Mouse (Mus musculus) thymus, adult 2 months (tissue): Measurements from ENCODE around the gene Tubgcp2. TPM values are rescaled to one million over a fixed set of nuclear protein-coding genes. Genes with fewer than 3 reads are reported as not detected.

Source experiments
- DNase-seq: peaks from one replicate; pipeline ENCODE4 v3.0.0; 2021
- H3K27ac ChIP-seq: fragments of 200-500 bp; 2 replicates; pipeline ENCODE4 v1.5.1; 2012; ENCODE audit warnings: low read length, control low read depth; ENCODE audit not compliant: control insufficient read depth, insufficient read depth
- H3K27me3 ChIP-seq: fragments of 200-500 bp; 2 replicates; pipeline ENCODE4 v1.6.1; 2012; ENCODE audit warnings: mild to moderate bottlenecking, low read length, moderate library complexity, mixed read lengths; ENCODE audit not compliant: control insufficient read depth, insufficient read depth
- H3K36me3 ChIP-seq: fragments of 200-500 bp; 2 replicates; pipeline ENCODE4 v1.6.1; 2012; ENCODE audit warnings: mild to moderate bottlenecking, low read length, moderate library complexity; ENCODE audit not compliant: control insufficient read depth, insufficient read depth
- H3K4me1 ChIP-seq: fragments of 200-500 bp; replicated peaks from 2 replicates; pipeline ENCODE4 v1.6.1; 2012; ENCODE audit warnings: low read length; ENCODE audit not compliant: control insufficient read depth, insufficient read depth
- H3K4me3 ChIP-seq: fragments of 200-500 bp; 2 replicates; pipeline ENCODE4 v1.5.1; 2012; ENCODE audit warnings: mild to moderate bottlenecking, low read length, control low read depth, moderate library complexity; ENCODE audit not compliant: control insufficient read depth, insufficient read depth
- CTCF ChIP-seq: fragments of 200-500 bp; IDR thresholded peaks from 2 replicates; pipeline ENCODE4 v1.5.1; 2012; ENCODE audit warnings: mild to moderate bottlenecking, control low read depth, low read length, moderate library complexity, borderline replicate concordance; ENCODE audit not compliant: control insufficient read depth, poor library complexity, insufficient read depth; ENCODE audit errors: extremely low read depth
- POLR2A ChIP-seq: fragments of 200-500 bp; IDR thresholded peaks from 2 replicates; pipeline ENCODE4 v1.6.1; 2012; ENCODE audit warnings: mild to moderate bottlenecking, low read length, control low read depth, moderate library complexity; ENCODE audit not compliant: control insufficient read depth, poor library complexity, insufficient read depth; ENCODE audit errors: extremely low read depth
- WGBS: fragments of 180-500 bp; shearing (Covaris S2); methylation state at CpG from one replicate; pipeline ENCODE4 v1.1.7; 2018; 5-methylcytosine and 5-hydroxymethylcytosine counted together
- polyA plus RNA-seq: library from polyadenylated mRNA; depleted of rRNA; stranded (reverse); fragments of >200 nt; gene quantifications from 2 replicates; pipeline ENCODE4 v1.2.3, GENCODE M21; 2012

Tubgcp2 gene
- polyA plus RNA-seq, 1 experiment = 39.7 TPM

DNA sequence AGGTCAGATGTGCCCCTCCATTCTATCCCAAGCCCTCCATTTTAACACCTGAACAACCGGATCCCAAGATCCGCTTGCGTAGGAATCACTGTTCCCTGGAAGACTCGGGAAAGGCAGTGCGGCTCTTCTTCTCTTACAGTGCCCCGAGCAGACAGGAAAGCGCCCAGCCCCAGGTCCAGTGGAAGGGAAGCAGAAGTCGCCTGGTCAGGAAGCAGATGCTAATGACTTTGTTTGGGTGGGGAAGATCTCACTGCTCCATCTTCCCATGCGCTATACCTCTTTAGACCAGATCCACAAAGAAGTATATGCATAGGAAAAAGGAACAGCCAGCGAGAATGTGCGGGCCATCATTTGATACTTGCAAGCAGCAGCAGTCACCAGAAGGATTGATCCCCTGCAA is 79.0 kb downstream of the Tubgcp2 start:
- H3K4me3 ChIP-seq = no peak overlapping the region
- H3K27me3 ChIP-seq = no peaks in the 10 kb centered on the region
- H3K36me3 ChIP-seq = no peaks in the 10 kb centered on the region
- no peaks in the 10 kb centered on the region for H3K4me1 ChIP-seq
- no peak overlapping the region for H3K27ac ChIP-seq
- TF ChIP-seq CTCF (no peak), POLR2A (no peak)
- DNase-seq = no peak
- 20% methylated on average over 11 of the region's 11 CpGs for WGBS

GRCm38 (mm10) chr7:139956658-139957057 is 79.8 kb downstream of the Tubgcp2 start:
- 94% methylated on average over 3 of the region's 3 CpGs for WGBS

GRCm38 (mm10) chr7:139955505-139955904 is 81.0 kb downstream of the Tubgcp2 start:
- TF ChIP-seq CTCF (no peak), POLR2A (no peak)
- peaks cover 3% of the 10 kb centered on the region for H3K4me1 ChIP-seq
- H3K4me3 ChIP-seq = no peak overlapping the region
- no peak for DNase-seq
- no peak overlapping the region for H3K27ac ChIP-seq
- no peaks in the 10 kb centered on the region for H3K27me3 ChIP-seq
- WGBS = 93% methylated on average over 4 of the region's 4 CpGs
- H3K36me3 ChIP-seq = no peaks in the 10 kb centered on the region

More at GRCm38 (mm10) chr7:139956658-139957057, 79.8 kb downstream of the Tubgcp2 start:
- Histone ChIP-seq H3K27me3 (no peaks in the 10 kb centered on the region), H3K36me3 (no peaks in the 10 kb centered on the region), H3K4me1 (no peaks in the 10 kb centered on the region), H3K4me3 (no peak overlapping the region), H3K27ac (no peak overlapping the region)
- TF ChIP-seq POLR2A (no peak), CTCF (no peak)
- no peak for DNase-seq

DNA sequence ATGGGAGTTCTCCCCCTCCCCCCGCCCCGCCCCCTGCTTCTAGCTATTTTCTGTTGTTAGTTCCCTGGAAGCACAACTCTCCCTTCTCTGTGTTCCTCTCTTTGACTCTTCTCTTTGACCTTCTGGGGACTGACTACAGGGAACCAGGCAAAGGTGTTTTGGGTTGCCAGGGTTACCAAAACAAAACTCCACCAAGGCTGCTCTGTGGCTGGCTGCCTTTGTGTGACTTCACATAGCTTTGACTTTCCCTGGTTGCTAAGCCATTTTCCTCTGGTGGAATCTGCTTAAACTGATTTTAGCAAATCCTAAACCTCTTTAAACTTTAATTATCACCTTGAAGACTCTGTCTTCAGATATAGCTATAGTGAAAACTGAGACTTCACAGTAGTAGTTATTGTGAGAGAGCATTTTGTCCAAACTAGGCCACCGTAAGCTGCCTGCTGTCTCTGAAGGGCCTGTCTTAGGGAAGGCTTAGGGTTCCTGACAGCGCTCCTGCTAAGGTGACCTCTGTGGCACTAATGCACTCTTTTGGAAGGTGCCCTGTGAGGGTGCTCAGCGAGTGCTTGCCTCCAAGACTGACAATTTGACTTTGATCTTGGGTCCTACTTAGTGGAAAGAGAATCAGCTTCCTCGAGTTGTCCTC is 84.4 kb downstream of the Tubgcp2 start:
- Histone ChIP-seq H3K4me3 (no peak overlapping the region), H3K4me1 (peaks cover 6% of the 10 kb centered on the region), H3K27me3 (no peaks in the 10 kb centered on the region; the same call in 1 of the 2 replicates), H3K27ac (no peak overlapping the region), H3K36me3 (no peaks in the 10 kb centered on the region)
- WGBS = 97% methylated on average over 6 of the region's 6 CpGs
- no peak for DNase-seq
- TF ChIP-seq CTCF (no peak), POLR2A (no peak)

- no peak for DNase-seq
- TF ChIP-seq POLR2A = no peak
- no peak for TF ChIP-seq CTCF
- Histone ChIP-seq H3K36me3 (no peaks in the 10 kb centered on the region), H3K27ac (no peak overlapping the region), H3K4me3 (peak overlapping the region; percentile 87), H3K4me1 (peaks cover 6% of the 10 kb centered on the region), H3K27me3 (no peaks in the 10 kb centered on the region; the same call in 1 of the 2 replicates)
- 3% methylated on average over 16 of the region's 16 CpGs for WGBS
Observed at GRCm38 (mm10) chr7:139951079-139951478, 85.4 kb downstream of the Tubgcp2 start.

- DNase-seq = peak; percentile 33
- no peaks in the 10 kb centered on the region; the same call in 1 of the 2 replicates for H3K27me3 ChIP-seq
- WGBS = under 1% methylated on average over 33 of the region's 33 CpGs
- H3K4me1 ChIP-seq = peaks cover 6% of the 10 kb centered on the region
- H3K36me3 ChIP-seq = no peaks in the 10 kb centered on the region
- TF ChIP-seq CTCF (0 out of 2 replicates have a peak, but pooled peaks have one; percentile 12), POLR2A (0 out of 2 replicates have a peak, but pooled peaks have one; percentile 24)
- peak overlapping the region; percentile 30; the same call in 1 of the 2 replicates for H3K27ac ChIP-seq
- peak overlapping the region; percentile 87 for H3K4me3 ChIP-seq
Observed at GRCm38 (mm10) chr7:139950283-139950971, 86.0 kb downstream of the Tubgcp2 start.
